Mouse (Mus musculus) spleen, adult 2 months (tissue): ENCODE measurements around the gene Gpr33. TPM values are rescaled to one million over a fixed set of nuclear protein-coding genes. Genes with fewer than 3 reads are reported as not detected.
A peak's percentile ranks its signal among the peaks of the same experiment; 100 is the strongest.

Source experiments
- DNase-seq, 2 experiments: peaks; one replicate each; pipeline versions ENCODE4 v3.0.0 to v3.0.0-alpha.2; 2012 to 2021; ENCODE audit warnings: low spot score in 2 of 2, low read depth in 1 of 2
- H3K27ac ChIP-seq: fragments of 200-500 bp; 2 replicates; pipeline ENCODE4 v1.5.1; 2012; ENCODE audit warnings: low read length, inconsistent platforms; ENCODE audit not compliant: insufficient read depth
- H3K27me3 ChIP-seq: fragments of 200-500 bp; 2 replicates; pipeline ENCODE4 v1.6.1; 2012; ENCODE audit warnings: mild to moderate bottlenecking, moderate library complexity, low read length, inconsistent platforms; ENCODE audit not compliant: control insufficient read depth, insufficient read depth
- H3K36me3 ChIP-seq: fragments of 200-500 bp; 2 replicates; pipeline ENCODE4 v1.6.1; 2012; ENCODE audit warnings: mild to moderate bottlenecking, low read length, inconsistent platforms; ENCODE audit not compliant: control insufficient read depth, insufficient read depth
- H3K4me1 ChIP-seq: fragments of 200-500 bp; 2 replicates; pipeline ENCODE4 v1.6.1; 2011; ENCODE audit warnings: inconsistent platforms; ENCODE audit not compliant: control insufficient read depth, insufficient read depth, insufficient read length
- H3K4me3 ChIP-seq: fragments of 200-500 bp; 2 replicates; pipeline ENCODE4 v1.5.1; 2011; ENCODE audit warnings: mild to moderate bottlenecking, inconsistent platforms; ENCODE audit not compliant: insufficient read depth, insufficient read length; ENCODE audit errors: extremely low read depth
- CTCF ChIP-seq: fragments of 200-500 bp; IDR thresholded peaks from 2 replicates; pipeline ENCODE4 v1.5.1; 2011; ENCODE audit warnings: mild to moderate bottlenecking, inconsistent platforms; ENCODE audit not compliant: insufficient read depth, insufficient read length, insufficient replicate concordance; ENCODE audit errors: extremely low read depth
- POLR2A ChIP-seq: fragments of 200-500 bp; IDR thresholded peaks from 2 replicates; pipeline ENCODE4 v1.6.1; 2011; ENCODE audit warnings: low read depth, low read length, inconsistent platforms
- WGBS: fragments of 180-500 bp; shearing (Covaris S2); methylation state at CpG from one replicate; pipeline ENCODE4 v1.1.7; 2018; 5-methylcytosine and 5-hydroxymethylcytosine counted together
- polyA plus RNA-seq: library from polyadenylated mRNA; depleted of rRNA; stranded (reverse); fragments of >200 nt; gene quantifications from 2 replicates; pipeline ENCODE4 v1.2.3, GENCODE M21; 2012; rRNA removed

The Gpr33 gene
- polyA plus RNA-seq, 1 experiment, result 0.41 TPM

GRCm38 (mm10) chr12:51988536-51988935 is 39.3 kb downstream of the Gpr33 start:
- Histone ChIP-seq H3K27ac (no peak overlapping the region), H3K36me3 (no peaks in the 10 kb centered on the region), H3K4me1 (no peaks in the 10 kb centered on the region), H3K27me3 (no peaks in the 10 kb centered on the region), H3K4me3 (no peak overlapping the region)
- 91% methylated on average over 5 of the region's 5 CpGs for WGBS
- TF ChIP-seq CTCF (no peak), POLR2A (no peak)
- no peak for DNase-seq

GRCm38 (mm10) chr12:51985826-51986225 is 42.0 kb downstream of the Gpr33 start:
- H3K4me3 ChIP-seq, result no peak overlapping the region
- no peak for TF ChIP-seq POLR2A
- TF ChIP-seq CTCF, result no peak
- 82% methylated on average over 4 of the region's 4 CpGs for WGBS
- no peak overlapping the region for H3K27ac ChIP-seq
- DNase-seq, result no peak
- no peaks in the 10 kb centered on the region for H3K36me3 ChIP-seq
- no peaks in the 10 kb centered on the region for H3K27me3 ChIP-seq
- no peaks in the 10 kb centered on the region for H3K4me1 ChIP-seq

DNA sequence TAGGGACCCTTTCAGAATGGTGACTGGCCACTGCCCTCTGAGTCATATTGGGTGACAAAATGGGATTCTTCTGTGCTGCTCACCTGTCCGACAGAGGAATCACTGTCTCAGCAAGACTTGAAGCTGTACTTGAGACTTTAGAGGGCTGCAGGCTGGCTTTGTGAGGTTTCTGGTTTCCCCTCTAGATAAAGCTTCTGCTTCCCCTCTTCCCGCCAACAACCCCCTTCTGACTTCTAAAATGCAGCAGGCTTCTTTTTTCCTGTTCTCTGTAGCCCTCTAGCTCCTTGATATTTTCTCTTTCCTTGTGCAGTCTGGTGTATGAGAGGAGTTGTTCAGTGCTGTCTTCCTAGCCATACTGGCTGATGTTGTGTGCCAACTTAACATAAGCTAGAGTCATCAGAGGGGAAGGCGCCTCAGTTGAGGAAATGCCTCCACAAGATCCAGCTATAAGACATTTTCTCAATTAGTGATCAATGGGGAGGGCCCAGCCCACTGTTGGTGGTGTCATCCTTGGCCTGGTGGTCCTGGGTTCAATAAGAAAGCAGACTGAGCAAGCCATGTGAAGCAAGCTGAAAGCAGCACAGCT is 42.6 kb downstream of the Gpr33 start:
- H3K36me3 ChIP-seq, result no peaks in the 10 kb centered on the region

GRCm38 (mm10) chr12:51983625-51984024 is 44.2 kb downstream of the Gpr33 start:
- TF ChIP-seq CTCF (no peak), POLR2A (no peak)
- Histone ChIP-seq H3K4me3 (no peak overlapping the region), H3K27ac (no peak overlapping the region), H3K4me1 (no peaks in the 10 kb centered on the region), H3K27me3 (no peaks in the 10 kb centered on the region), H3K36me3 (no peaks in the 10 kb centered on the region)
- WGBS, result 91% methylated on average over 1 of the region's 1 CpGs
- DNase-seq, result no peak

More for the DNA sequence above, 42.6 kb downstream of the Gpr33 start:
- WGBS, result 52% methylated on average over 3 of the region's 3 CpGs
- Histone ChIP-seq H3K4me3 (no peak overlapping the region), H3K27ac (no peak overlapping the region), H3K27me3 (no peaks in the 10 kb centered on the region), H3K4me1 (no peaks in the 10 kb centered on the region)
- DNase-seq, result no peak
- TF ChIP-seq POLR2A (no peak), CTCF (no peak)

DNA sequence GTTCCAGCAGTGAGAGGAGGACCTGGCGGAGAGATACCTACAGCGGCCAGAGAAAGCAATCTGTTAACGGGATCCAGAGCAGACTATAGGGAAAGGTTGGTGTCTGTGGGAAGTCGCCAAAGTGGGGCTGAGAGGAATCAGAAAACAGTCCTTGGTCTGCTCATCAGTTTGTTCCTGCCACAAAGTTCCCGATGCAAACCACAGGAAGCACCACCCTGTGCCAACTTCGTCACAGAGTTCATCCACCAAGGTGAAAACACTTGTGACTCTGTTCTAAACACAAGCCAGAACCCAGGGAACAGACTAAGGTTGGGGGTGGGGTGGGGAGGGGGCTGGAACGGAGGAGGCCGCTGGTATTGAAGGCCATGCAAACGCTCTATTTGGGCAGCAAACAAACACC is 51.3 kb downstream of the Gpr33 start:
- Histone ChIP-seq H3K4me3 (no peak overlapping the region), H3K4me1 (no peaks in the 10 kb centered on the region), H3K27ac (no peak overlapping the region), H3K36me3 (no peaks in the 10 kb centered on the region), H3K27me3 (no peaks in the 10 kb centered on the region)
- 41% methylated on average over 9 of the region's 9 CpGs for whole genome bisulfite sequencing
- peak in 1 of 2 experiments; percentile 12 for DNase-seq
- TF ChIP-seq POLR2A (no peak), CTCF (no peak)

DNA sequence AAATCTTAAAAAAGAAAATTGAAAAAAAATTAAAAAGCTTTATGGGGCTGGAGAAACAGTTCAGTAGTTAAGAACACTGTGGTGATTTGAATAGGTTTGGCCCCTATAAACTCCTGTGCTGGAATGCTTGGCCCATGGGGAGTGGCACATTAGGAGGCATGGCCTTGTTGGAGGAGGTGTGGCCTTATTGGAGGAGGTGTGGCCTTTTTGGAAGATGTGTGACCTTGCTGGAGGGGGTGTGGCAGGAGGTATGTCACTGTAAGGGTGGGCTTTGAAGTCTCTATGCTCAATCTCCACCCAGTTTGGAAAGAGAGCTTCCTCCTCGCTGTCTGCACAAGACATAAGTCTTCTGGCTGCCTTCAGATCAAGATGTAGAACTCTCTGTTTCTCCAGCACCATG is 53.5 kb downstream of the Gpr33 start:
- H3K4me1 ChIP-seq, result 0 out of 2 replicates have a peak, but pooled peaks cover 2% of the 10 kb centered on the region
- H3K36me3 ChIP-seq, result no peaks in the 10 kb centered on the region
- H3K4me3 ChIP-seq, result no peak overlapping the region
- TF ChIP-seq POLR2A, result no peak
- no peak for TF ChIP-seq CTCF
- DNase-seq, result no peak
- H3K27me3 ChIP-seq, result no peaks in the 10 kb centered on the region
- 83% methylated on average over 1 of the region's 1 CpGs for WGBS
- H3K27ac ChIP-seq, result no peak overlapping the region

Other genes starting within 250 kb of the Gpr33 start
- gene Hectd1, start 198.5 kb downstream of the Gpr33 start, polyA plus RNA-seq, result 11.1 and 12.8 TPM in 2 replicates
- 18.0 and 24.6 TPM in 2 replicates for gene Heatr5a, start 56.7 kb downstream of the Gpr33 start, polyA plus RNA-seq
- 2.3 and 2.8 TPM in 2 replicates for gene Dtd2, start 21.6 kb downstream of the Gpr33 start, polyA plus RNA-seq
- gene Nubpl, start 69.7 kb upstream of the Gpr33 start, polyA plus RNA-seq, result 0.49 and 0.55 TPM in 2 replicates